Mouse (Mus musculus): ENCODE results near the gene BC048562. TPM values are rescaled to one million over a fixed set of nuclear protein-coding genes. Genes with fewer than 3 reads are reported as not detected.

The BC048562 gene
- polyA plus RNA-seq, 1 experiment from 2014 or later: not detected

- 91% methylated on average over 28 of the region's 28 CpGs for WGBS (ENCODE audit: insufficient replicate concordance)
- H3K4me2 ChIP-seq (ENCODE audit: low read depth, low read length): no peak overlapping the region
- no peak for DNase-seq
- H3K27me3 ChIP-seq (ENCODE audit: insufficient read depth, low read length): no peaks in the 10 kb centered on the region
- ATAC-seq: no peak
- no peaks in the 10 kb centered on the region for H3K9me3 ChIP-seq (ENCODE audit: low read length)
- H3K4me3 ChIP-seq (ENCODE audit: low read depth, low read length): no peak overlapping the region
- H3K36me3 ChIP-seq (replicated peaks; ENCODE audit: insufficient read depth, low read length): 0 out of 2 replicates have a peak, but pooled peaks cover 3% of the 10 kb centered on the region
- peaks cover 6% of the 10 kb centered on the region; the same call in 1 of the 2 replicates for H3K4me1 ChIP-seq (ENCODE audit: insufficient read depth)
- H3K9ac ChIP-seq (replicated peaks): no peak overlapping the region
- H3K27ac ChIP-seq (ENCODE audit: low read depth): no peak overlapping the region
- TF ChIP-seq CTCF (IDR thresholded peaks at IDR 0.05; ENCODE audit: low read depth) (no peak), EP300 (IDR thresholded peaks at IDR 0.05; ENCODE audit: low read depth) (no peak)
Measured at GRCm38 (mm10) chr9:108480813-108481519, 44.7 kb downstream of the BC048562 start.

DNA sequence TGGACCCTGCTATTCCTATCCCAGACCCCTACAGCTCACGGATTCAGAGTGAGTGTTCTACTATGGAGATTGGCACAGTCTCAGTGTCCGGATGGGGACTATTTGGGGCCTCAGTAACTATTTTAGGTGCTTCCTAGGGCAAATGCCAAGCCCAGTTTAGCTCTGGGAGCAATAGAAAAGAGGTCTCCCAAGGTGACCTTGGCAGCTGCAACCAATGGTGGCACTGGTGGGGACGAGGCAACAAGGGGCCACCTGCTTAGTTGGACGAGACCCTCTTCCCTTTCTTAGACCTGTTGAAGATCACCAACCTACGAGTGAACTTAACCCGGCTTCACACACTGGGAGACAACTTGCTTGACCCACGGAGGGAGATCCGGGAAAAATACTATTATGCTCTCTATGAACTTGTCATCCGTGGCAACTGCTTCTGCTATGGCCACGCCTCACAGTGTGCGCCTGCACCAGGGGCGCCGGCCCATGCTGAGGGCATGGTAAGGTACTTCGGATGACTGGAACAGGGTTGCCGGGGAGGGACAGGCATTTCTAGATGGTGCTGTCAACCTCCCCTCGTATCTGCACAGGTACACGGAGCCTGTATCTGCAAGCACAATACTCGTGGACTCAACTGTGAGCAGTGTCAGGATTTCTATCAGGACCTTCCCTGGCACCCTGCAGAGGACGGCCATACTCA is 45.4 kb downstream of the BC048562 start:
- Histone ChIP-seq H3K36me3 (replicated peaks; ENCODE audit: insufficient read depth, low read length) (0 out of 2 replicates have a peak, but pooled peaks cover 4% of the 10 kb centered on the region), H3K4me1 (ENCODE audit: insufficient read depth) (peaks cover 6% of the 10 kb centered on the region; the same call in 1 of the 2 replicates), H3K27ac (ENCODE audit: low read depth) (no peak overlapping the region), H3K4me2 (ENCODE audit: low read depth, low read length) (no peak overlapping the region), H3K27me3 (ENCODE audit: insufficient read depth, low read length) (no peaks in the 10 kb centered on the region), H3K4me3 (ENCODE audit: low read depth, low read length) (no peak overlapping the region), H3K9me3 (ENCODE audit: low read length) (no peaks in the 10 kb centered on the region), H3K9ac (replicated peaks) (no peak overlapping the region)
- WGBS (ENCODE audit: insufficient replicate concordance): 84% methylated on average over 19 of the region's 19 CpGs
- TF ChIP-seq CTCF (IDR thresholded peaks at IDR 0.05; ENCODE audit: low read depth): no peak
- TF ChIP-seq EP300 (IDR thresholded peaks at IDR 0.05; ENCODE audit: low read depth): no peak
- DNase-seq: no peak
- no peak for ATAC-seq

DNA sequence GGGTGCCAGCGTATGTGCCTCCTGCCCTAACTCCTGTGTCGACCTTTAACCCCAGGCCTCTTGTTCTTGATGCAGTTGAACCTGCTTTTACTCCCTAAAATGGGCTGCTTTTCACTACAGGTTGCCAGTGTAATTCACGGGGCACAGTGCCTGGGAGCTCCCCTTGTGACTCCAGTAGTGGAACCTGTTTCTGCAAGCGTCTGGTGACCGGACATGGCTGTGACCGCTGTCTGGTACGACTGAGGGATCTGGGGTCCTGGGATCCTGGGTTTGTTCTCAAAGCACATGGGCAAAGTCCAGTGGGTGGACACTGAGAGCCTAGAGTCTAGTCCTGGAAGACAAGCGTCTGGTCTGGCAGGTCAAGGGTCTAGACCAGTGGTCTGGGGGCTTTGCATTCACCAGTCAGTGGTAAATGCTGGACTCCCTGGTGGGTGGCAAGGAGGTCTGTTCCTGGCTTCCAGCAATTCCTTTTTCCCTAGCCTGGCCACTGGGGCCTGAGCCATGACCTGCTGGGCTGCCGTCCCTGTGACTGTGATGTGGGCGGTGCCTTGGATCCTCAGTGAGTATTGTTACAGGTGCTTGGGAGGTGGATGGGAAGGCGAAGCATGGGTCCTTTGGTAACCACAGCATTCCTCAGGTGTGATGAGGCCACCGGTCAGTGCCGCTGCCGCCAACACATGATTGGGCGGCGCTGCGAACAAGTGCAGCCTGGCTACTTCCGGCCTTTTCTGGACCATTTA is 46.9 kb downstream of the BC048562 start:
- no peak overlapping the region for H3K27ac ChIP-seq (ENCODE audit: low read depth)
- no peak overlapping the region for H3K4me2 ChIP-seq (ENCODE audit: low read depth, low read length)
- ATAC-seq (no peak), DNase-seq (no peak)
- no peak overlapping the region for H3K4me3 ChIP-seq (ENCODE audit: low read depth, low read length)
- 86% methylated on average over 18 of the region's 18 CpGs for WGBS (ENCODE audit: insufficient replicate concordance)
- H3K9me3 ChIP-seq (ENCODE audit: low read length): no peaks in the 10 kb centered on the region
- no peaks in the 10 kb centered on the region for H3K27me3 ChIP-seq (ENCODE audit: insufficient read depth, low read length)
- peaks cover 4% of the 10 kb centered on the region; the same call in 1 of the 2 replicates for H3K36me3 ChIP-seq (replicated peaks; ENCODE audit: insufficient read depth, low read length)
- peaks cover 6% of the 10 kb centered on the region; the same call in 1 of the 2 replicates for H3K4me1 ChIP-seq (ENCODE audit: insufficient read depth)
- H3K9ac ChIP-seq (replicated peaks): no peak overlapping the region
- TF ChIP-seq CTCF (IDR thresholded peaks at IDR 0.05; ENCODE audit: low read depth): no peak
- TF ChIP-seq EP300 (IDR thresholded peaks at IDR 0.05; ENCODE audit: low read depth): no peak

DNA sequence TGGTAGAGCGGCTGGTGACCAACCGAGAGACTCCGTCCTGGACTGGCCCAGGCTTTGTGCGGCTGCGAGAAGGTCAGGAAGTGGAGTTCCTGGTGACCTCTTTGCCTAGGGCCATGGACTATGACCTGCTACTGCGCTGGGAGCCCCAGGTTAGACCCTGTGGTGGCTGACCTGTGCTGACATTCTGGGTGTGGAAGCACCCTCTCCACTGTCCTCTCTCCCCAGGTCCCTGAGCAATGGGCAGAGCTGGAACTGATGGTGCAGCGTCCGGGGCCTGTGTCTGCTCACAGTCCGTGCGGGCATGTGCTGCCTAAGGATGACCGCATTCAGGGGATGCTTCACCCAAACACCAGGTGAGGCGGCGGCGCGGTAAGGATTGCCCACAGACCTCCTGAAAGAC is 47.7 kb downstream of the BC048562 start:
- 86% methylated on average over 15 of the region's 15 CpGs for WGBS (ENCODE audit: insufficient replicate concordance)
- Histone ChIP-seq H3K4me1 (ENCODE audit: insufficient read depth) (peaks cover 5% of the 10 kb centered on the region; the same call in 1 of the 2 replicates), H3K27me3 (ENCODE audit: insufficient read depth, low read length) (no peaks in the 10 kb centered on the region), H3K9ac (replicated peaks) (no peak overlapping the region), H3K9me3 (ENCODE audit: low read length) (no peaks in the 10 kb centered on the region), H3K36me3 (replicated peaks; ENCODE audit: insufficient read depth, low read length) (peaks cover 4% of the 10 kb centered on the region; the same call in 1 of the 2 replicates), H3K27ac (ENCODE audit: low read depth) (no peak overlapping the region), H3K4me2 (ENCODE audit: low read depth, low read length) (no peak overlapping the region), H3K4me3 (ENCODE audit: low read depth, low read length) (no peak overlapping the region)
- no peak for DNase-seq
- no peak for ATAC-seq
- no peak for TF ChIP-seq EP300 (IDR thresholded peaks at IDR 0.05; ENCODE audit: low read depth)
- no peak for TF ChIP-seq CTCF (IDR thresholded peaks at IDR 0.05; ENCODE audit: low read depth)

- Histone ChIP-seq H3K27ac (ENCODE audit: low read depth) (no peak overlapping the region), H3K4me3 (ENCODE audit: low read depth, low read length) (no peak overlapping the region), H3K36me3 (replicated peaks; ENCODE audit: insufficient read depth, low read length) (peaks cover 4% of the 10 kb centered on the region; the same call in 1 of the 2 replicates), H3K9ac (replicated peaks) (no peak overlapping the region), H3K27me3 (ENCODE audit: insufficient read depth, low read length) (no peaks in the 10 kb centered on the region), H3K4me1 (ENCODE audit: insufficient read depth) (peaks cover 7% of the 10 kb centered on the region), H3K9me3 (ENCODE audit: low read length) (no peaks in the 10 kb centered on the region), H3K4me2 (ENCODE audit: low read depth, low read length) (no peak overlapping the region)
- ATAC-seq (no peak), DNase-seq (no peak)
- TF ChIP-seq EP300 (IDR thresholded peaks at IDR 0.05; ENCODE audit: low read depth) (no peak), CTCF (IDR thresholded peaks at IDR 0.05; ENCODE audit: low read depth) (no peak)
- WGBS (ENCODE audit: insufficient replicate concordance): 91% methylated on average over 19 of the region's 19 CpGs
Measured at GRCm38 (mm10) chr9:108485301-108485875, 49.1 kb downstream of the BC048562 start.

Data from liver, postnatal 0 days (tissue).